ENCODE assay signal across 26 mouse cellular contexts in the genomic region with DNA sequence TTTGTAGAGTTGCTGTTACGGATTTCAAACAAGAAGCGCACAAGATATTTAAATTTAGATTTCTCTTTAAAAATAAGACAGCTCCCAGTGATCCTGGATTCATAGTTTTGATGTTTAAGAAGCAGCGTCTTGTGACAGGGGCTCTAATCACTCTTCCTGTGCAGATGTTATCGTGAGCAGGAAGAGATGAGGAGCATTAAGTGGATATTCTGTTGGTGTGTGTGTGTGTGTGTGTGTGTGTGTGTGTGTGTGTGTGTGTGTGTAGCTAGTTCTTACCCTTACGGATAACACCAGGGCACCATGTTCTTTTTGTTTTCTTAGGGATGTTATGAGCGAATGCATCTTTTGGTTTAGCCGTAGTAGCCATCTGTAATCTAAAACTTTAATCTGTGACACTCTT. TPM values are rescaled to one million over a fixed set of nuclear protein-coding genes. Genes with fewer than 3 reads are reported as not detected.
DNase-seq lines count a peak whose midpoint lies in the region; ATAC-seq and TF ChIP-seq lines count a peak whose summit lies in the region.
"Had no signal": no experiment of that assay in that cellular context is flagged by ENCODE, and none has a peak within 500 bp of the region (broad histone marks: within the 10 kb centered on the region; RNA-seq: fewer than 3 reads in every experiment).

No protein-coding gene starts in this region.

- no peaks in the 10 kb centered on the region for H3K27me3 ChIP-seq in heart, embryonic 11.5 days (ENCODE audit: control insufficient read depth, insufficient read depth, low read length)
- no peaks in the 10 kb centered on the region for H3K27me3 ChIP-seq in midbrain, embryonic 10.5 days (ENCODE audit: low read depth, poor library complexity, severe bottlenecking)
- peaks cover 8% of the 10 kb centered on the region; the same call in 1 of the 2 replicates for H3K27me3 ChIP-seq in midbrain, postnatal 0 days (ENCODE audit: insufficient read depth, low read length)
- H3K27me3 ChIP-seq in ES-Bruce4 (ENCODE audit: control insufficient read depth, insufficient read depth, low read length, poor library complexity, severe bottlenecking) = peaks cover 4% of the 10 kb centered on the region

- WGBS in heart, embryonic 11.5 days (ENCODE audit: insufficient replicate concordance) = 43% methylated on average over 7 of the region's 7 CpGs
- WGBS in midbrain, embryonic 10.5 days = 21% methylated on average over 7 of the region's 7 CpGs
- WGBS in midbrain, postnatal 0 days = 59% methylated on average over 7 of the region's 7 CpGs

- H3K9me3 ChIP-seq in heart, embryonic 11.5 days (replicated peaks; ENCODE audit: control insufficient read depth, low read length) = no peaks in the 10 kb centered on the region
- no peaks in the 10 kb centered on the region for H3K9me3 ChIP-seq in midbrain, embryonic 10.5 days (replicated peaks)
- H3K9me3 ChIP-seq in midbrain, postnatal 0 days (ENCODE audit: low read length) = no peaks in the 10 kb centered on the region
- peaks cover 4% of the 10 kb centered on the region; the same call in 1 of the 2 replicates for H3K9me3 ChIP-seq in ES-Bruce4 (replicated peaks; ENCODE audit: control insufficient read depth, insufficient read depth, low read length, poor library complexity, severe bottlenecking)
- H3K9me3 ChIP-seq: limb, embryonic 10.5 days; limb, embryonic 15.5 days; liver, embryonic 13.5 days; stomach, embryonic 15.5 days had no signal

- H3K36me3 ChIP-seq in heart, embryonic 11.5 days (ENCODE audit: control insufficient read depth, insufficient read depth, low read length) = no peaks in the 10 kb centered on the region
- H3K36me3 ChIP-seq in midbrain, embryonic 10.5 days = peaks cover 54% of the 10 kb centered on the region
- H3K36me3 ChIP-seq in midbrain, postnatal 0 days (ENCODE audit: insufficient read depth, low read length) = no peaks in the 10 kb centered on the region
- H3K36me3 ChIP-seq in ES-Bruce4 (ENCODE audit: control insufficient read depth, insufficient read depth, low read length, poor library complexity, severe bottlenecking) = no peaks in the 10 kb centered on the region
- H3K36me3 ChIP-seq: limb, embryonic 15.5 days; liver, embryonic 13.5 days; stomach, embryonic 15.5 days had no signal

- TF ChIP-seq CTCF in midbrain, postnatal 0 days (IDR thresholded peaks at IDR 0.05) = no peak
- no peak for TF ChIP-seq CTCF in ES-Bruce4 (IDR thresholded peaks at IDR 0.05; ENCODE audit: low read depth, low read length)

- ATAC-seq in heart, embryonic 11.5 days (replicated peaks; ENCODE audit: insufficient number of reproducible peaks, low FRiP score, low TSS enrichment) = no peak
- ATAC-seq in midbrain, postnatal 0 days (ENCODE audit: low FRiP score) = no peak
- ATAC-seq: intestine, embryonic 16.5 days had no signal

- no peak for TF ChIP-seq POLR2A in ES-Bruce4 (IDR thresholded peaks at IDR 0.05; ENCODE audit: insufficient read depth, low read length)

- intact Hi-C loops in heart, postnatal 10 days (cut with DNase I) = no loop called here

- H3K4me3 ChIP-seq in heart, embryonic 11.5 days (ENCODE audit: low read depth, low read length) = no peak overlapping the region
- H3K4me3 ChIP-seq in midbrain, embryonic 10.5 days = peak overlapping the region; percentile 78
- no peak overlapping the region for H3K4me3 ChIP-seq in midbrain, postnatal 0 days (ENCODE audit: low read depth, low read length)
- no peak overlapping the region for H3K4me3 ChIP-seq in ES-Bruce4 (ENCODE audit: low read depth, low read length)
- H3K4me3 ChIP-seq: layer of hippocampus, adult 2 months; limb, embryonic 15.5 days; liver, embryonic 13.5 days; stomach, embryonic 15.5 days had no signal

- DNase-seq in embryo, embryonic 10.5 days (ENCODE audit: low spot score) = peak; percentile 65
- DNase-seq in embryo, embryonic 9.5 days (ENCODE audit: extremely low spot score) = no peak
- no peak for DNase-seq in heart, postnatal 10 days
- peak; percentile 56 for DNase-seq in midbrain, embryonic 10.5 days (ENCODE audit: low spot score)
- DNase-seq in midbrain, postnatal 0 days (ENCODE audit: low spot score) = no peak
- DNase-seq in left cerebral cortex, adult 11 months (ENCODE audit: low spot score) = no peak
- DNase-seq: adrenal gland, postnatal 25 days; cerebellum, adult 11-12 months; cerebellum, adult 9-11 months; gastrocnemius, postnatal 14 days; liver, embryonic 13.5 days; lung, adult 2 months; right cerebral cortex, postnatal 25 days; thymus, postnatal 14 days had no signal

- no peak overlapping the region for H3K9ac ChIP-seq in heart, embryonic 11.5 days (ENCODE audit: low read depth, low read length)
- no peak overlapping the region for H3K9ac ChIP-seq in midbrain, postnatal 0 days (replicated peaks; ENCODE audit: low read length, poor library complexity, severe bottlenecking)
- H3K9ac ChIP-seq in ES-Bruce4 (ENCODE audit: low read depth, poor library complexity, severe bottlenecking) = no peak overlapping the region
- H3K9ac ChIP-seq: limb, embryonic 15.5 days; liver, embryonic 13.5 days; stomach, embryonic 15.5 days had no signal

- peaks cover 16% of the 10 kb centered on the region for H3K4me1 ChIP-seq in heart, embryonic 11.5 days (ENCODE audit: control insufficient read depth, insufficient read depth, low read length)
- H3K4me1 ChIP-seq in midbrain, embryonic 10.5 days = peaks cover 70% of the 10 kb centered on the region
- H3K4me1 ChIP-seq in midbrain, postnatal 0 days (ENCODE audit: insufficient read depth, low read length) = no peaks in the 10 kb centered on the region
- peaks cover 2% of the 10 kb centered on the region for H3K4me1 ChIP-seq in ES-Bruce4 (ENCODE audit: control insufficient read depth, insufficient read depth, low read length)

- peak overlapping the region; percentile 16; the same call in 1 of the 2 replicates for H3K4me2 ChIP-seq in heart, embryonic 11.5 days
- H3K4me2 ChIP-seq in midbrain, postnatal 0 days (ENCODE audit: low read depth, low read length, poor library complexity, severe bottlenecking) = no peak overlapping the region
- H3K4me2 ChIP-seq: limb, embryonic 15.5 days; liver, embryonic 13.5 days; stomach, embryonic 15.5 days had no signal

- TF ChIP-seq EP300 in ES-Bruce4 (IDR thresholded peaks at IDR 0.05; ENCODE audit: insufficient read depth, low read depth, low read length) = no peak

- H3K27ac ChIP-seq in heart, embryonic 11.5 days (ENCODE audit: low read depth, low read length) = no peak overlapping the region; the same call in 1 of the 2 replicates
- peak overlapping the region; percentile 79 for H3K27ac ChIP-seq in midbrain, embryonic 10.5 days (replicated peaks)
- H3K27ac ChIP-seq in midbrain, postnatal 0 days (ENCODE audit: low read depth, low read length) = no peak overlapping the region
- H3K27ac ChIP-seq in ES-Bruce4 (ENCODE audit: insufficient read depth, low read length) = peak overlapping the region; percentile 90
- H3K27ac ChIP-seq: layer of hippocampus, adult 2 months; limb, embryonic 10.5 days; limb, embryonic 15.5 days; liver, embryonic 13.5 days; macrophage; stomach, embryonic 15.5 days had no signal

RNA-seq across cellular contexts. Expression of a gene that starts 5.4 kb away (rescaled TPM):
- polyA plus RNA-seq in heart, embryonic 11.5 days (2014; fragmentation: Nextera tagmentation; extraction: Ambion mirVana) = 3.2 and 4.3 TPM in 2 replicates
- under 1 TPM; 0.22 TPM for total RNA-seq in heart, postnatal 10 days (2021)
- 9.9 and 19.9 TPM in 2 replicates for polyA plus RNA-seq in midbrain, embryonic 10.5 days (2016; fragmentation: Nextera tagmentation; extraction: Ambion mirVana)
- 0.66 and 0.93 TPM in 2 replicates for total RNA-seq in midbrain, postnatal 0 days (2014; rRNA removed)
- 0.25 and 0.32 TPM in 2 replicates for polyA plus RNA-seq in midbrain, postnatal 0 days (2015; fragmentation: Nextera tagmentation; extraction: Ambion mirVana)
- polyA plus RNA-seq in ES-Bruce4 (2011; ENCODE audit: insufficient read depth, insufficient read length, low read depth, missing spikeins) = 72.4 and 78.5 TPM in 2 replicates
- total RNA-seq: hematopoietic stem cell, adult 5-6 weeks; megakaryocyte-erythroid progenitor cell, adult 5-6 weeks; monocyte, adult 5-6 weeks; neutrophil, adult 5-6 weeks had no signal
- polyA plus RNA-seq: macrophage had no signal

Comparison
In these comparisons a context has a peak if more than half of its experiments do, and no peak if none do; other contexts are left out.
1. DNase-seq: peak in embryo, embryonic 10.5 days (single experiment) and midbrain, embryonic 10.5 days (single experiment); none in embryo, embryonic 9.5 days (single experiment), heart, postnatal 10 days (0 of 2), midbrain, postnatal 0 days (single experiment) and left cerebral cortex, adult 11 months (single experiment).
2. H3K27ac ChIP-seq: peak in midbrain, embryonic 10.5 days (single experiment) and ES-Bruce4 (single experiment); none in heart, embryonic 11.5 days (single experiment) and midbrain, postnatal 0 days (single experiment).